Mouse (Mus musculus) limb, embryonic 14.5 days (tissue): ENCODE measurements around the gene Fam83g. TPM values are rescaled to one million over a fixed set of nuclear protein-coding genes. Genes with fewer than 3 reads are reported as not detected.

Experiments
- ATAC-seq: fragments of 200-750 bp; cut with Nextera tagmentation; 2 replicates; pipeline ENCODE4 v1.8.0; 2017; ENCODE audit warnings: low read depth, moderate number of reproducible peaks, moderate TSS enrichment; ENCODE audit not compliant: low FRiP score
- DNase-seq: peaks from one replicate; pipeline ENCODE4 v3.0.0-alpha.2; 2015; ENCODE audit warnings: low spot score
- H3K27ac ChIP-seq: fragments of 300-500 bp; sonication (generic); replicated peaks from 2 replicates; pipeline ENCODE4 v1.5.1; 2014; ENCODE audit warnings: low read depth, mild to moderate bottlenecking, low read length, moderate library complexity, mixed read lengths
- H3K27me3 ChIP-seq: fragments of 300-500 bp; sonication (generic); 2 replicates; pipeline ENCODE4 v1.6.1; 2014; ENCODE audit warnings: low read length, mixed read lengths; ENCODE audit not compliant: control insufficient read depth, insufficient read depth
- H3K36me3 ChIP-seq: fragments of 300-500 bp; sonication (generic); 2 replicates; pipeline ENCODE4 v1.6.1; 2014; ENCODE audit warnings: mild to moderate bottlenecking, low read length, moderate library complexity, mixed read lengths; ENCODE audit not compliant: control insufficient read depth, insufficient read depth
- H3K4me1 ChIP-seq: fragments of 300-500 bp; sonication (generic); 2 replicates; pipeline ENCODE4 v1.6.1; 2014; ENCODE audit warnings: antibody characterized with exemption, low read length, mixed read lengths; ENCODE audit not compliant: control insufficient read depth, insufficient read depth
- H3K4me2 ChIP-seq: fragments of 300-500 bp; sonication (generic); replicated peaks from 2 replicates; pipeline ENCODE4 v1.6.1; 2014; ENCODE audit warnings: low read depth, mild to moderate bottlenecking, low read length, moderate library complexity; ENCODE audit not compliant: severe bottlenecking
- H3K4me3 ChIP-seq: fragments of 300-500 bp; sonication (generic); replicated peaks from 2 replicates; pipeline ENCODE4 v1.5.1; 2014; ENCODE audit warnings: low read length
- H3K9ac ChIP-seq: fragments of 300-500 bp; sonication (generic); 2 replicates; pipeline ENCODE4 v1.6.1; 2014; ENCODE audit warnings: mild to moderate bottlenecking, low read depth, low read length, moderate library complexity; ENCODE audit not compliant: severe bottlenecking
- H3K9me3 ChIP-seq: fragments of 300-500 bp; sonication (generic); 2 replicates; pipeline ENCODE4 v1.6.1; 2016; ENCODE audit warnings: low read length; ENCODE audit not compliant: control insufficient read depth
- POLR2A ChIP-seq: fragments of 200-500 bp; IDR thresholded peaks from 2 replicates; pipeline ENCODE4 v1.8.0; 2012; ENCODE audit warnings: inconsistent platforms, mild to moderate bottlenecking, moderate library complexity, borderline replicate concordance; ENCODE audit not compliant: insufficient read depth, insufficient read length; ENCODE audit errors: extremely low read depth
- WGBS: fragments of 180-500 bp; shearing (Covaris S2); extraction: QIAGEN DNeasy Blood & Tissue Kit; methylation state at CpG from one replicate; pipeline ENCODE4 v1.1.7; 2014; 5-methylcytosine and 5-hydroxymethylcytosine counted together
- polyA plus RNA-seq, 2 experiments: library from polyadenylated mRNA; depleted of rRNA in 1 of 2; stranded (reverse) in 1 of 2; unstranded in 1 of 2; fragments of >200 nt; fragmentation: Nextera tagmentation in 1 of 2; extraction: Ambion mirVana in 1 of 2; gene quantifications; 2 replicates each; pipeline versions ENCODE4 v1.2.1 to v1.2.3; 2012 to 2014

Gene Fam83g
- polyA plus RNA-seq, 2 experiments, result 2.1 to 2.8 TPM

DNA sequence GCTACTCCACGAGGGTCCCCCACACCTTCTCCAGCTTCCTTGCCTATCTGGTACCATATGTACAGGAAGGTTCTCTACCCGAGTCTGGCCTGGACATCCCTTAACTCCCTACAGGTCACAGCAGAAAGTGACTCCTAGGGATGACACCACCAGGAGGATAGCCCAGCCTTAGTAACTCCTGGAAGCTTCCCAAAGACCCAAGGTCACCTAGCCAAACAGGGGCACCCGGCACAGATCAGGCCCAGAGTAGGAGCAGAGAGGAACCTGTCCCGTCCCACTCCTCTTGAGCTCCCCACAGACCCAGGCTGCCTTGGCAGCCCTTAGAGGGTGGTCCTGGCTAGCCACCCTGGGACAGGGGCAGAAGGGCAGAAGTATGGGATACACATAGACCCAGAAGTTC is 18.5 kb upstream of the Fam83g start:
- no peak for ATAC-seq
- Histone ChIP-seq H3K27me3 (no peaks in the 10 kb centered on the region), H3K27ac (no peak overlapping the region), H3K4me2 (no peak overlapping the region), H3K36me3 (no peaks in the 10 kb centered on the region), H3K4me1 (no peaks in the 10 kb centered on the region), H3K9me3 (no peaks in the 10 kb centered on the region), H3K4me3 (no peak overlapping the region), H3K9ac (no peak overlapping the region)
- DNase-seq, result no peak
- 79% methylated on average over 4 of the region's 4 CpGs for WGBS
- TF ChIP-seq POLR2A, result no peak

GRCm38 (mm10) chr11:61665991-61666799 is 17.7 kb upstream of the Fam83g start:
- no peaks in the 10 kb centered on the region for H3K9me3 ChIP-seq
- no peaks in the 10 kb centered on the region for H3K4me1 ChIP-seq
- WGBS, result 34% methylated on average over 7 of the region's 7 CpGs
- no peaks in the 10 kb centered on the region for H3K27me3 ChIP-seq
- no peak for DNase-seq
- H3K4me3 ChIP-seq, result no peak overlapping the region
- H3K9ac ChIP-seq, result no peak overlapping the region
- TF ChIP-seq POLR2A, result no peak
- ATAC-seq, result no peak; the same call in 1 of the 2 replicates
- no peak overlapping the region for H3K27ac ChIP-seq
- no peak overlapping the region for H3K4me2 ChIP-seq
- no peaks in the 10 kb centered on the region for H3K36me3 ChIP-seq

DNA sequence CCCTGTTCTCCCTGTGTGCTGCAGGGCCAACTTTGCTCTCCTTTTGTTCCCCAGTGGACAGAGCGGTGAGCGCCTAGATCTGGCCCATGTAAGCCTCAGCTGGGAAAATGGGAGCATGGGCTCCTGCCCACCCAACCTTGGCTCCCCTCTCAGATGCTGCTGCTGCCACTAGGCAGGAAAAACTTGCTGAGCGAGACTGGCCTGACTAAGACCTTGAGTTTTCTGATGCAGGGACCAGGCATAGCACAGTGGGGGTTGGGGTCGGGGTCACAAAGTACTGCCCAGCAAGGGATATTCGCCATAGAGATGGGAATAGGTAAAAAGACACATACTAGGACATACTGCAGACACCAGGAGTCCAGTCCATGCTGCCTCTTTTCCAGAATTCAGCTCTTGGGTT is 16.6 kb upstream of the Fam83g start:
- H3K4me2 ChIP-seq, result no peak overlapping the region
- 82% methylated on average over 5 of the region's 5 CpGs for WGBS
- no peak for TF ChIP-seq POLR2A
- no peaks in the 10 kb centered on the region for H3K27me3 ChIP-seq
- ATAC-seq (no peak), DNase-seq (no peak)
- no peaks in the 10 kb centered on the region for H3K36me3 ChIP-seq
- H3K9ac ChIP-seq, result no peak overlapping the region
- no peak overlapping the region for H3K4me3 ChIP-seq
- H3K9me3 ChIP-seq, result no peaks in the 10 kb centered on the region
- H3K4me1 ChIP-seq, result no peaks in the 10 kb centered on the region
- H3K27ac ChIP-seq, result no peak overlapping the region

- no peaks in the 10 kb centered on the region for H3K36me3 ChIP-seq
- H3K9ac ChIP-seq, result no peak overlapping the region
- no peaks in the 10 kb centered on the region for H3K4me1 ChIP-seq
- no peak overlapping the region for H3K27ac ChIP-seq
- no peaks in the 10 kb centered on the region for H3K9me3 ChIP-seq
- 63% methylated on average over 5 of the region's 5 CpGs for WGBS
- ATAC-seq, result no peak
- TF ChIP-seq POLR2A, result no peak
- DNase-seq, result no peak
- no peaks in the 10 kb centered on the region for H3K27me3 ChIP-seq
- no peak overlapping the region for H3K4me3 ChIP-seq
- no peak overlapping the region for H3K4me2 ChIP-seq
Measured at GRCm38 (mm10) chr11:61667782-61668181, 16.1 kb upstream of the Fam83g start.

GRCm38 (mm10) chr11:61669492-61670490 is 14.1 kb upstream of the Fam83g start:
- Histone ChIP-seq H3K9ac (no peak overlapping the region), H3K4me2 (no peak overlapping the region), H3K4me3 (no peak overlapping the region), H3K27me3 (no peaks in the 10 kb centered on the region), H3K9me3 (no peaks in the 10 kb centered on the region), H3K27ac (no peak overlapping the region), H3K36me3 (no peaks in the 10 kb centered on the region), H3K4me1 (peaks cover 8% of the 10 kb centered on the region)
- no peak for ATAC-seq
- DNase-seq, result no peak
- 57% methylated on average over 14 of the region's 14 CpGs for WGBS
- TF ChIP-seq POLR2A, result no peak
